Mouse (Mus musculus) layer of hippocampus, adult 2 months (tissue): ENCODE results near the gene Fam13c. TPM values are rescaled to one million over a fixed set of nuclear protein-coding genes. Genes with fewer than 3 reads are reported as not detected.

Source experiments
- DNase-seq, 2 experiments: peaks; one replicate each; pipeline ENCODE4 v3.0.0; 2022; ENCODE audit warnings: low spot score in 2 of 2
- H3K27ac ChIP-seq: fragments of 200-600 bp; 2 replicates; pipeline ENCODE4 v1.8.1; 2022
- H3K4me3 ChIP-seq: fragments of 200-600 bp; 2 replicates; pipeline ENCODE4 v1.8.1; 2022; ENCODE audit warnings: mild to moderate bottlenecking
- CTCF ChIP-seq: fragments of 200-600 bp; conservative IDR thresholded peaks from 2 replicates; pipeline ENCODE4 v1.8.1; 2022; ENCODE audit warnings: antibody characterized with exemption, mild to moderate bottlenecking, moderate library complexity
- total RNA-seq, 2 experiments: library from RNA; stranded (reverse); gene quantifications; 2 replicates each; pipeline ENCODE4 v1.2.3; 2021

Gene Fam13c
- total RNA-seq, 2 experiments from 2014 or later = 83.7 to 85.8 TPM

DNA sequence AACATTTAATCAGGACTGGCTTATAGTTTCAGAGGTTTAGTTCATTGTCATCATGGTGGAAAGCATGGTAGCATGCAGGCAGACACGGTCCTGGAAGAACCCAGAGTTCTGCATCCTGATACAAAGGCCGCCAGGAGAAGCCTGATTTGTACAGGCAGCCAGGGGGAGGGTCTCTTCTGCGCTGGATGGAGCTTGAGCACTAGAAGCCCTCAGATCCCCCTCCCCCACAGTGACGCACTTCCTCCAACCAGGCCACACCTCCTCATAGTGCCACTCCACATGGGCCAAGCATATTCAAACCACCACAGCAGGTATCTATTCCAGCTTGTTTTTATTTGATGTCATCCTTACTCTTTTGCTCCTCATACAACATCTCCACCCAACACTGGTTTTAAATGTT is 3.6 kb upstream of the Fam13c start:
- Histone ChIP-seq H3K27ac (peak overlapping the region; percentile 48; the same call in 1 of the 2 replicates), H3K4me3 (no peak overlapping the region)
- no peak for TF ChIP-seq CTCF
- no peak for DNase-seq

DNA sequence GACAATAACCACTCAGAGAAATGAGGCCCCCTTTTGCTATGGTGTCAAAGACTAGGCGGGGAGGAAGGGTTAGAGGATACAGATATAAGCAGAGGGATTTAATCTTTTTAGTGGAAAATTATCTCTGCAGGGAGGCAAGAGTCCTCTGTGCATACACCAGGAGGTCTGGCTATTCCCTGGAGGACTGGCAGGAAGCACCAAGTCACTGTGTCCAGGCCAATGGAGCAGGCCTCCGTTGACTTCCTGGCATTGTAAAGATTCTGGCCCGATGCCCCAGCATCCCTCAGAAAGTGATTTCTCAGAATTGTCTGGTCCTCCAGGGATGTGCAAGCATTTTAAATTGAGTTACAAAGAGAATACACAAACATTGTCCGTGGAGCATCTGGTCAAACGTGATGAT is 3.0 kb upstream of the Fam13c start:
- Histone ChIP-seq H3K4me3 (no peak overlapping the region), H3K27ac (peak overlapping the region; percentile 48; the same call in 1 of the 2 replicates)
- no peak for DNase-seq
- no peak for TF ChIP-seq CTCF

DNA sequence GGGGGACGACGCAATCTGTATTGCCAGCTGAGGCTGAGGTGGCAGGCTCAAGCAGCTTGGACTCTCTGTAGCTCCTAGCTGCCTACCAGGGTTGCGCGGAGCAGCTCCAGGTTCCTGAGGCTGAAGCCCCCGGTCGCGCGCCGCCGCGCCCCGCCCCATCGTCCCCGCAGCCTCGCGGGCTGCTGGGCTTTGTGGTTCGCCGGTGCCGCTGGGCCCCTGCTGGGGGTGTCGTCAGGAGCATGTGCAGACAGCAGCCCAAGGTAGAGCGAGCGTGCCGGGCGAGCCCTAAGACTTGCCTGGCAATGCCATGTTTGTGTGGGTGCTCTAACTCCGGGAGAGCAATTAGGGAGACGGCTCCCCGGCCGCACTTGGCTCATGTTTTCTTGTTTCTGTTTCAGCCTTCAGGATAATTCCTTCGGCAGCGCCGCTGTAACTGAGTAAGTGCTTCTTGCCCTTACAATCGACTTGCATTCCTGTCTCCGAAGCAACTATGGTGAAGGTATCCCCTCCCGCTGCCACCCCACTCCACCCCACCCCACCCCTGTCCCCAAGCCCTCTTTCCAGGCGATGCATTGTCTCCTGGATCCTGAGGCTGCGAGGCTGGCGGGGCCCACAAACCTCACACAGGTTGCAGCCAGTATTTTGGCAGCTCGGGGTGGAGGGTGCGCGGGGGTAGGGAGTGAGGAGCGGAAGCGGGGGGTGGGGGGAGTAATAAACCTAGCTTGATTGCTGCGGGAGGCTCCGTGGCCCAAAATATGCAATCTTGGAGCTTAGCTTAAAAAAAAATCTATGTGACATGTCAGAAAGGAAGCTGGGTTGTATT is 569 bp downstream of the Fam13c start:
- DNase-seq = peak; percentile 78 to 79
- peak overlapping the region; percentile 89 for H3K4me3 ChIP-seq
- peak overlapping the region; percentile 97 for H3K27ac ChIP-seq
- TF ChIP-seq CTCF = peak; percentile 29

DNA sequence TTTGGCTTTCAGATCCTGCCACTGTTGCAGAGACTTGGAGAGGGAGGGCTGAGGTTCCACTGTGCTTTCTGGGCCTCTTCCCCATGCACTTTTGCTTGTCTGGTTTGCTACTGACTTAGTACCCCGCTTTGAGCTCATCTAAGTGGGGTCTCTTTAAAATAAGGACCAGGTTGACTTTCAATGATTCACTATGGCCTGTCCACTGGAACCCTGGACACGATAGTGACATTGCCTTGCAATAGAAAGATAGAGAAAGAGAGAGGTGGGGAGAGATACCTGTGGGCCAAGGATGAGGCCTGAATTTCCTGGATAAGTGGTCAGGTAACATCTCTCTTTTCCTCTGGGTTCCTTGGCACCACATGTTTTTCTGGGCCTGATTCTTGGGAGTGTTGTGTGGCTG is 1.9 kb downstream of the Fam13c start:
- no peak for DNase-seq
- no peak for TF ChIP-seq CTCF
- H3K4me3 ChIP-seq = peak overlapping the region; percentile 89
- peak overlapping the region; percentile 97 for H3K27ac ChIP-seq

DNA sequence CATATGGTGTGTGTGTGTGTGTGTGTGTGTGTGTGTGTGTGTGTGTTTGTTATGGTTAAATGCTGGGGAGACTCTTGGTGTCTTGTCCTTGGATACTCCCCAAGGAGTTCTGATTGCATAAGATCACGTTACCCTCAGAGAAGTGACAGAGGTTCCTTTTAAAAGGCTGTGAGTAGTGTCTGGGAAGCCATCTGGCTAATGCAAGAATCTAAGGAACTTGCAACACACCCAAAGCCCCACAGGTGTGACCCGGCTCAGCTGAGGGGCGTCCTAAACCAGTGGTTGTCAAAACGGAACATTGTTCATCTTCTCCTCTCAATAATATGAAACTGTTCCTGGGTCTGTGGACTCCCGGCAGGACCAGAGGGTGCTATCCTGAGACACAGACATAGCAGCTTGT is 2.3 kb downstream of the Fam13c start:
- DNase-seq = no peak
- TF ChIP-seq CTCF = no peak
- Histone ChIP-seq H3K27ac (peak overlapping the region; percentile 73), H3K4me3 (peak overlapping the region; percentile 52)

DNA sequence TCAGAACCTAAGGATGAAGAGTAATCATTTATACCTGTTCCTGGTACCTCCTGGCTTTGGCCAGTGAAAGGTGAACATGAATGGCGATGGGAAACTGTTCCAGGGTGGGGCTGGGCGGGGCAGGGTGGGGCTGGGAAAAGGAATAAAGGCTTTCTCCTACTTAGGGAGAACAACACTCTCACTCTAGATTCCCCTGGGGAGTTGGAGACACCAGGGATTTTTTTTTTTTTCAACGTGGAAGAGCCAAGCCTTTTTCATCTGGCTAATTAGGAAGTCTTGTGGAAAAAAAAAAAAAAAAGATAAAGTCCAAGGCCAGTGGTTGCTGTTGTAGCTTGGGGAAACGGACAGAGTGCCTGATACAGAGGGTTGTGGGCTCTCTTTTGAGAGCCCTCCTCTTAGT is 7.5 kb downstream of the Fam13c start:
- TF ChIP-seq CTCF = no peak
- no peak overlapping the region for H3K4me3 ChIP-seq
- no peak for DNase-seq
- peak overlapping the region; percentile 28; the same call in 1 of the 2 replicates for H3K27ac ChIP-seq

DNA sequence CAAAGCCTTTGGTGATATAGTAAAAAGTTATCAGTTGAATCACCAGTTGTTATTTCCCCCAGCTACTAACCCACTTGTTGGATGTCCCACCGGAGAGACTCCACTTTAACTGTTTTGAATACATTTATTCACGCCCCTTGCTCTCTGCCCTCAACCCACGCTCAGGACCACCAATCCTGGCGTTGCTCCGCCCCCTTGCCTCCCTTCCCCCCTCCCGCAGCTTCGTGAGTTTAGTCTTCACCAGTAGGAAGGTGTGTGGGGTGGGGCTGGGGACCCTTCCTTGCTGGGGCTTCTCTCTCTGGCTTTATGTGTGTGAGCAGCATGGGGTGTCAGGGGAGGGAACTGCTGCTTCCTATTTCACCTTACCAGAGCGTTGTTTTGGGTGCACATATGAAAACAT is 8.9 kb downstream of the Fam13c start:
- Histone ChIP-seq H3K27ac (no peak overlapping the region), H3K4me3 (no peak overlapping the region)
- DNase-seq = no peak
- no peak for TF ChIP-seq CTCF

DNA sequence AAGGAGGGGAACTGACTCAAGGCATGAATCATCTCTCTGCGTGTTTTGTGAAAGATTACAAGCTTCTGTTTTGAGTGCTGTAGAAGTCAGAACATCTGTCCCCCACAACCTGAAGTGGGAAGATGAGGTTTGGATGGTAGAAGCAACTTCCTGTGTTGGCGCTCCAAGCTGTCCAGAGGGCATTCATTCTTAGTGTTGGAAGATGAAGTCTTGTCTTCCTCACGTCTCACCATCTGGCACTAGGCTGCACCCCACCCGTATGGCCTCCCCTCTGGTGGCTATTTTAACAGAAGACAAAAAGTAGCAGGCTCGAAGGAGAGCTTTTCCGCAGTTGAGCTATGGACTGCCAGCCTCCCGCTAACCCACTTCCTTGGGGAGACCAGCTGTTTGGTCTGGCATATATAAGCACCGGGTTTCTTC is 15.6 kb downstream of the Fam13c start:
- peak; percentile 30 to 58 for DNase-seq
- Histone ChIP-seq H3K27ac (peak overlapping the region; percentile 30), H3K4me3 (no peak overlapping the region)
- no peak for TF ChIP-seq CTCF

DNA sequence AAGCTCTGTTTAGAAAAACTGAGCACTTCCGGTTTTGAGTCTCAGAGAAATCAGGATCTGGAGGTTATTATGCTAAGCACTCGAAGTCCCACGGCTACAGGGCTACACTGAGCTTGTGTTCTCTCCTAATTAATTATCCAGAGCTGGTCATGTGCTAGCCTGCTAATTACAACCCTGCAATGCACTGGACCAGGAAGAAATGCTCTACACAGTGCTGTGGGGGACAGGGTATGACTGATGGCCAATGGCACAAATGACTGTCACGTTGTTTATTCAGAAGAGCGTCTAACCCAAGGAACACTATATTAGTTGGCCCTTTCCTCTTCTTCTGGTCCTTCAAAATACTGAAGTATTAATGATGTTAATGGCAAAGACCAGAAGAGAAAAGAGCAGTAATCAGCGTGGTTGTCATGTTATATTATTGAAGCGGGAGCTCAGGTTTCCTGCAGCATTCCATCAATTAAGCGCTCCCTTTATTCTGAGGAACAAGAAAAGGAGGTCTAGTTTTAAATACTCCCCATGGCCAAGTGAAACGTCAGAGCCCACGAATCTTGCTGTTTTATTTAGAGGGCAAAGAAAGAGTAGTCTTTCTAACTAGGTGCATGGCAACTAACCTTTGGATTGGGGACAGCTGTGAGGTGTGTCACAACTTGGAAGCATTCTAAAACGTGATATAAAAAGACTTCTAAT is 18.4 kb downstream of the Fam13c start:
- Histone ChIP-seq H3K4me3 (no peak overlapping the region), H3K27ac (peak overlapping the region; percentile 79)
- DNase-seq = peak in 1 of 2 experiments; percentile 46
- TF ChIP-seq CTCF = no peak

DNA sequence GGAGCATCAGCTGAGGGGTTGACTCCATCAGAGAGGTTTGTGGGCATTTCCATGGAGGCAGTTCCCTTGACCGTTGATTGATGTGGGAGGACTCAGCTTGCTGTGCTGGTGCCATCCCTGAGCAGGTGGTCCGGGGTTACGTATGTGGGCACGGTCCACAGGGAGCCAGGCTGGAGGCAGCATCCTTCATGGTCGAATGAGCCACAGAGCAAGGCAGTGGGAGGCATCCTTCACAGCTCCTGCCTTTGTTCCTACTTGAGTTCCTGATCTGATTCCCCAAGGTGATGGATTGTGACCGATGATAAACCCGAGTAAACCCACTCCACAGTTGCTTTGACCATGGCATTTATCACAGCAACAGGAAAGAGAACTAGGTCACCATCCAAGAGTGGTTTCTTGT is 25.4 kb downstream of the Fam13c start:
- DNase-seq = no peak
- Histone ChIP-seq H3K4me3 (no peak overlapping the region), H3K27ac (peak overlapping the region; percentile 21; the same call in 1 of the 2 replicates)
- TF ChIP-seq CTCF = no peak

DNA sequence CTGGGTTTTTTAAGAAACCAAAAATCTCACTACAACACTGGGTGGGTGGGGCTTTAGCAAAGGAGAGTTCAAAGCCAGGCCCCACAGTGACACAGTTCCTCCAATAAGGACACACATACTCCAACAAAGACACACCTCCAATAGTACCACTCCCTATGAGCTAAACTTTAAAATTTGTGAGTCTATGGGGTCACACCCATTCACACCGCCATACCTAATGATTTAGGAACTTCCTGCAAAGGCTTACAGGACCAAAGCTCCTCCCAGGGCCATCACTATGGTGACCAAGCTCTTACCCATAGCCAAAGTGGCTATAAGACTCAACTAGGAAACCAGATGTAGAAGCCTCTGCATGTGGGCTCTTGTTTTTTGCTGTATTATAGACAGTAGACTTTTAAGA is 30.6 kb downstream of the Fam13c start:
- TF ChIP-seq CTCF = no peak
- no peak for DNase-seq

DNA sequence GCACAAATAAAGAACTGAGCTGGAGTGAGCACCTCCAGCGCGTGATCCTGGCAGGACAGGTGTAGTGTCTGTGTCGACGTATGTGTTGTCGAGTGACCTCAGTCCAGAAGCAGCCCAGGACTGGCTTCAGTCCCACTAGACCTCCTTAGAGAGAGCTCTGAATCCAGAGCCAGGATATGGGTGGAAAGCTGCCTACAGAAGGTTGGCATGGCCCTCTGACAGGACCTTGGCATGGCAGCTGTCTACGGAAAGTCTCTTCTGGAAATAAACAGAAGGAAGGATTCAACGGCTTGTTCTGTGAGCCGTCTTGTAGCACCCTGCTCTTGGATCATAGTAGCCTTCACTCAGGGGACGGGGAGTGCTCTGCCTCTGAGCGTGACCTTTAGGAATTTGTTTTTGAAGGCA is 37.5 kb downstream of the Fam13c start:
- H3K27ac ChIP-seq = peak overlapping the region; percentile 70
- TF ChIP-seq CTCF = no peak
- DNase-seq = no peak
- no peak overlapping the region for H3K4me3 ChIP-seq

More for the DNA sequence above, 30.6 kb downstream of the Fam13c start:
- no peak overlapping the region for H3K4me3 ChIP-seq
- peak overlapping the region; percentile 39; the same call in 1 of the 2 replicates for H3K27ac ChIP-seq

DNA sequence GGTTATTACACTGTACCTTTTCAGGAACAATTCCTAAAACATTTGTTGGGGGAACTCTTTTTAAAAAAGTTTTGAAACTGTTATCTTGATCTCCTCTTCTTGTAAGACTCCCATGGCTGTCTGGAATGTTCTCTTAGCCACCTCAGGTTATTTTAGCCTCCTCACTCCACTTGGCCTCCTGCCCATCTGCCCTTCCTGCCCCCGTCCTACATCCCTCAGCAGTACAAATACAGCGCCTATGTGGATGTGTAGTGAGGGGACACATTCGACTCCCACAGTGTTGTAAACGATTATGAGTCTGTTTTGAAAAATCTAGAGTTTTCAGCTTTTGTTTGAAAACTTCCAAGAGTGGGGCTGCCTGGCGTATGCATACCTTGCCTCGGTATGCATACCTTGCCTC is 43.5 kb downstream of the Fam13c start:
- no peak for DNase-seq
- Histone ChIP-seq H3K27ac (peak overlapping the region; percentile 91), H3K4me3 (no peak overlapping the region)
- no peak for TF ChIP-seq CTCF
